Mouse (Mus musculus) v-Abl transformed pro-B cells (cell line): ENCODE data around the gene Ddit4.

Experiments used
- in situ Hi-C, 2 experiments: fragments of 400-800 bp; cut with MboI; formaldehyde crosslinking; loops; one replicate each; pipeline ENCODE4 v1.15.1; 2025; ENCODE audit not compliant: unreplicated experiment in 2 of 2

Gene Ddit4

DNA sequence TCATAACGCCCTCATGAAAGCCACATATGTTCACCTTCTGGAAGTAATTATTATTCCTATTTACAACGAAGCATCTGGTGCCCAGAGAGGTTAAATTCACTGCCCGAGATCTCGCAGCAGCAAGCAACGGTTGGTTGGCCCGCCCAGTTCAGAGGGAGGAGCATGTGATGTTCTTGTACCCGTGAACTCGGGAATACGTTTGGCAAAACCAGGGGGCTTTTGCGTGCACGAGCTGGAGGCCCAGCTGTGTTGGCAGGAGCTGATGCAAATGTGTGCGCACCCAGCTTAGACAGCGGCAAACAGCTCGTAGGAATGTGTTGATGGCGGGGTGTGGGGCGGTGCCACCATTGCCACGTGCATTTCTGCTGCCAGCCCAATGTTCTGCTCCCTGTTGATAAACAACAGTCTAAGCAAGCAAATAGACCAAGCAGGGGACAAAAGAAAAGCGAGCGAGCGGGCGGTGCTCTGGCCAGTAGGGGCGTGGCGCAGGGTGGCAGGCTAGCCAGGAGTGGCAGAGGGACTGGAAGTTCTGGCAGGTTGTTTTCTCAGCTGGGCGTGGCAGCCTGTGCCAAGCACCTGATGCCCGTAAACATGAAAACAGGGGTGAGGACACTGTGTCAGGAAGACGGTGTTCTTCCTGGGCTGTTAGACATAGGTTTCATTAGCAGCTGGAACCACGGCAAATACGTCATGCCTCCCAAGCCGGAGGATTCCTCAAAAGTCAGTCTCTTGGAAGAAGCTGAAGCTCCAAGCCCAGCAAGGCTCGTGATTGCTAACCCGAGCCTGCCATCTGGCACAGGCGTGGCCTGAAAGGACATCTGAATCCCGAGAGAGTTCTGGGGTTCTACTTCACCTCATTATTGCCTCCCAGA is 30.6 kb downstream of the Ddit4 start:
- in situ Hi-C loops = no loop called here

DNA sequence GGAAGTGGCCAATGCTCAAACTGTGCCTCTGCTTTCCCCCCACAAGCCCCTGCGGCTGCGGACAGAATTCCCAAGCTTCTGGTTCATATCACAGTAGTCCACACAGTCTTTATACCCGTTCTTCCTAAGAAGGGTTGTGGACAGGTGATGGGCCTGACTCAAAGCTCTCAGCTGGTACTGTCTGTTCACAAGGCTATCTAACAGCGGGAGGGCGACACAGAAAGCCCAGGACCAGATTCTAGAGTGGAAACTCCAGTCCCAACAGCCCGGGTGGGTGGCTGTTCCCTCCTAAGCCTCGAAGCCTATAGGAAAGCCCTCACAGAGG is 31.2 kb downstream of the Ddit4 start:
- in situ Hi-C loops = no loop called here

DNA sequence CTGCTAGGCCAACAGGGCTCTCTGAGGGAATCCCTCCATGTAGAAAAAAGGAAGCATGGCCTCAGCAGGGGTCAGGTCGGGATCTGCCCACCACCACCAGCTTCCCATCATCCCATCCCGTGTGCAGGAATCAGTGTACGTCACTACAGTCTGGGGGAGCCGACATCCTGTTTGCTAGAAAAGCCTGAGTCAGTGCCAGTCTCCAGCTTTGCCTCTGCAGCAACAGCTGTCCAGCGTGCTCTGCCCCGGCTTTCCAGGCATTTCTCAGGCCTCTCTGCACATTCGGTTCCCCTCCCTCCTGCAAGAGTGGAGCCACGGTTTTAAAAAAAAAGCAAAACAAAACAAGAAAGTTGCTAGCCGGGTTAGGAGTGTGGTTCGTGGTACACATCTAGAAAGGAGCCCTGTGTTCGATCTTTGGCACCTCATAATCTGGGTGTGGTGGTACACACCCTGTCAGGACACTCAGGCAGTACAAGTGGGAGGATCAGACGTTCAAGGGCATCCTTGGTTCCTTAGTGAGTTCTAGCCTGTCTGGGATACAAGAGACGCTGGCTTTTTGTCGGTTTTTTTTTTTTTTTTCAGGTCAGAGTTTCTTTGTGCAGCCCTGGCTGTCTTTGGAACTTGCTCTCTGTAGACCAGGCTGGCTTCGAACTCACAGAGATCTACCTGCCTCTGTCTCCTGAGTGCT is 32.0 kb downstream of the Ddit4 start:
- in situ Hi-C loops = no loop called here

DNA sequence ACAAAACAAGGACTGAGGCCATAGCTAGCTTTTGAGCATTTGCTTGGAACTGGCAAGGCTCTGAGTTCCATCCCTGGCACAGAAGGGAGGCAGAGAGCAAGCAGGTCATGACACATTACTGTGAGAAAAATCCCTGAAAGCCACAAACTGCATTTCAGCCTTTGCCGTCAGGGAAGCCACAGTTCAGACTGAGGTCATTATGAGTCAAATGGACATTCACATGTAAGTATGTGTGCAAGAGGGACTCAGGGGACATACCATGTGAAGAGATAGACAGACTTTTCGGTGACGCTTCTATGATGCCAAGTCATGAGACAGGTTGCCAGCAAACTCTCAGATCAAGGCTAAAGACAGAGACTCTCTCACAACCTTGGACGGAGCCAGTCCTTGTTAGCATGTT is 33.5 kb downstream of the Ddit4 start:
- in situ Hi-C loops = no loop called here

DNA sequence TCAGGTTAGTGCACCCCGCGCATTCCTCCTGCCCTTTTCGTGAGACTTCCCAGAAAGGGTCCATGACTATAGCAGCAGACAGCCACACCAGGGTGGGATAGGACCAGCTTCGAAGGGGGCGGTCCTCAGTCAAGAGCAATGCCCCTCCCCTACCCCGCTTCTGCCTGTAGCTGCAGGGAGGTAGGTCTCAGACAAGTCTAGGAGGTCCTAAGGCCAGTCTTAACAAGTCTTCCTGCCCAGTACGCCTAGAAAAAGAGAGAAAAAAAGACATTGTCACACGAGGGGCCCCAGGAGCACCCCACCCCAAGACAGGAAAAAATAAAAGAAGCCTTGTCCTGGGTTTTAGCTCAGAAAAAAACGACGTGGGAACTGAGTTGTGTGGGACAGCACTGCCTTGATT is 35.0 kb downstream of the Ddit4 start:
- in situ Hi-C loops = no loop called here

DNA sequence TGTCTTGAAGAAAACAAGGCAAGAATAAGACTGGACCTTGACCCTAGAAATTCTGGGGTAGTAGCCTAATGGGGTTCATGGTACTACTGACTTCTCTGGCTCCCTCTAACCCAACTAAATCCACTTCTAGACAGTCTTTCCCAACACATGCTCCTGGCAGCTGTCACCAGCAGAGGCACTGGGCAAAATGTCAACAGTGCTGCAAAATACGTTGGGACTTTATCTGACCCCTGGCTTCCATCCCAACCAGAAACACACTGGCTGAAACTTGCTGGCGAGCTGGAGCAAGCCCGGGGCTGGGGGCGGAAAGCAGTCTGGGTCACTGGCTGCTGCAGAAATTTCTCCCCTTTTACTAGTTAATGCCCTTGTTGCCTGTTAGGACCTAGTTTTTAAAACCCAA is 35.5 kb downstream of the Ddit4 start:
- in situ Hi-C loops = no loop called here

DNA sequence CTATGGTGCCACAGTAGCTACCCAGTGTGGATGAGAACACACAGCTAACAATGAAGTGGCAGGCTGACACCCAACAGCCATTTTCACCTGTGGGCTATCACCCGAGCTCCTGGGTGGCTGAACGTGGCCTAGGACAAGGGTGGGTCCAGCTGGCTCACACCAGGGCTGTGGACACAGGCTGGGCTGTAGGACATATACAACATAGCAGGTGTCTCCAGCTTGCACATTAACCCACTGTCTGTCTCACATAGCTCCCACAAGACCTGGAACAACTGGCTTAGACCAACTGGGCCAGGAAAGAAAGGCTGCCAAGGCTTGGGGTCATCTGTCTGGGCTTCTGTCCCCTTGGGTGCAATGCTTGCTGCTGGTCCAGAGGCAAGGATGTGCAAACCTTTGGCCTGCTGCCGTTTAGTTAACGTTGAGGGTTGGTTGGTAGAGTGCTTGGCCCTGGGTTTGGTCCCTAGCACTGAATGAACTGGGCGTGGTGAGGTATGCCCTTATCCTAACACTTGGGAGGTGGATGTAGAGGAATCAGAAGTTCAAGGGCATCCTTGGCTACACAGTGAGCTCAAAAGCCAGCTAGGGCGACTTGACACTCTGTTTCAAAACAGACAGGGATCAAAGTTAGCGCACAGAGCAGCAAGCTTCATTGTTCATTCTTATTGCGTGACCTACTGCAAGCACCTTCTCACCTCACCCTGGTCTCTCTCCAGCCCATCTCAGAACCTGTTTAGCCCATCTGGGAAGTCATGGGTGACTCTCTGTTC is 36.3 kb downstream of the Ddit4 start:
- in situ Hi-C loops = no loop called here

DNA sequence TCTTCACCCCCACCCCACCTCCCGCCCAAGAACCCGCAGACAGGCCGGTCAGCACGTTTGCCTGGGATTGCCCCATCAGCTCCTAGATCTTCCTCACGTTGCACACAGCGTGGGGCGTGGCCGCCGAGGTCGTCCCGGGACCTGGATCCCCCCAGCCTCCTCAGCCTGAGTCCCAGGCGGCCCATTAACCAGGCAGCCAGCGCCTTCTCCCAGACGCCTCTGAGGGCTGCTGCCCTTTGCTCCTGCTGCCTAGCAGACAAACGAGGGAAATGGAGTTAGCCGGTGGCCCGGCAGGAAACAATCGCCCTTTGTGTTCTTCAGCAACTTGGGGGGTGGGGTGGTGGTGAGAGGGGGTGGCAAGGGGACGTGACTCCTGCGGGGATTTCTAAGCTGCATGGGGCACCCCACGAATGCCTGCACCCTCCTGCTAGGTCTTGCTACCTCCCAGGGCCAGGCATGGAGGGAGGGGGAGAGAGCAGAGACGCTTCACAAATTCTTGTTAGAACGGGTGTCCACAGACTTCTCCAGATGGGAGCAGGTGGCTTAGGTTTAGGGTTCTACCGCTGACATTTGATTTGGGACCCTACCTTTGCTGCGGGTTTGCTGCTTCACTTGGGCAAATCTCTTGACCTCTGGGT is 40.0 kb downstream of the Ddit4 start:
- in situ Hi-C loops = no loop called here

DNA sequence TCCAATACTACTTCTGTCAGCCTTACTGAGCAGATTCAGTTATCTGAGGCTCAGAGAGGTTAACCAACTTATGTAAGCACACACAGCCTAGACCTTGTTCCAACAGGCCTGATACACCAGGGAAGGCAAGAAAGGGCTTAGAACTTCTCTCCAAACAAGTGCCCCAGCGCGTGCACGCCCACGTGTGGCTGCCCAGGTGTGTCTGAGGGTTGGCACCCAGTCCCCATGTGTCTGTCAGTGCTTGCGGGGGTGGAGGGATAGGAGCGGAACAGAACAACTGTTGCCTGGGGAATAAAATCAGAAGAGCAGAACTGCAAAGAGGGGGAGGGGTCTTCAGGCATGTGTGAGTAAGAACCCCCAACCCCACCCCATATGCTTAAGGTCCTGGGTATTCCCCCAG is 40.5 kb downstream of the Ddit4 start:
- in situ Hi-C loops = no loop called here

DNA sequence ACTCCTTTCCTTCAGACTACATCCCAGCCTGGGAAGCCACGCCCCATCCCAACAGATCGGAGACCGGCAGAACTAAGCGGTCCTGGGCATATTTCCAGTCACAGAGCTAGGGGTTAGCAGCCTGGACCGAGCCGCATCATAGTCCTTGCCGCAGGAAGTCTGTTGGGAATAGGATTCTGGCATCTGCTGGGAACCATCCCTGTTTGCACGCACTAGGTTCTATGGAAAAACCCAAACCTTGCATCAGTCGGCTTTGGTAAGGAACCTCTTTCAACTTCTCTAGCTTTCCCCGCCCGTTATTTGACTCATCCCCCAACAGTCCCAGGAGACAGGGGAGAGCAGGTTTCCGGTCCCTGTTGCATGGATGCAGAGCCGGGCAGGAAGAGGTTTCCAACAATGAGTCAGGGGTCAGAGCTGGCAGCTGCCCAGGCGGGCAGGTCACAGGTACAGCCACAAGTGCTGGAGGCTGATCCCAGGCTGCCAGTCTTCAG is 42.2 kb downstream of the Ddit4 start:
- in situ Hi-C loops = no loop called here

DNA sequence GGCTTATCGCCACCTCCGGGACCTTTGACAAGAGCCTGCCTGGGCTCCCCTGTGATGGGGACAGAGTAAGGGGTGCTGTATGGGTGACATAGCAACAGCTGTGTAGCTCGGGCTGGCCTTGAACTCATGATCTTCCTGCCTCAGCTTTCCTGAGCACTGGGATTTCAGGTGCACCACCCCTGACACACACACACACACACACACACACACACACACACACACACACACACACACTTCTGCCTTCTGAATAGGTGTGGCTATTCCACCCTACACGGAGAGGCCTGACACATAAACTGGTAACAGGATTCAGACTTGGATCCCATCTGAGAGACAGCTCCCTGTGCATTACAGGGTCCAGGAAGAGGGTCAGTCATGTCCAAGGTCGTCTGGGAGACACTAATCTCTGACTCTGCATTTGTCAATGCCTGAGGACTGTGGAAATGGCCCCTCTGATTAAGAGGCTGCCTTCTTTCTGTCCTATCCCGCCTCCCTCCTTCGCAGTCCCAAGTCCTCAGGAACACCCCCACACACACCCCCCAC is 42.8 kb downstream of the Ddit4 start:
- in situ Hi-C loops = no loop called here

DNA sequence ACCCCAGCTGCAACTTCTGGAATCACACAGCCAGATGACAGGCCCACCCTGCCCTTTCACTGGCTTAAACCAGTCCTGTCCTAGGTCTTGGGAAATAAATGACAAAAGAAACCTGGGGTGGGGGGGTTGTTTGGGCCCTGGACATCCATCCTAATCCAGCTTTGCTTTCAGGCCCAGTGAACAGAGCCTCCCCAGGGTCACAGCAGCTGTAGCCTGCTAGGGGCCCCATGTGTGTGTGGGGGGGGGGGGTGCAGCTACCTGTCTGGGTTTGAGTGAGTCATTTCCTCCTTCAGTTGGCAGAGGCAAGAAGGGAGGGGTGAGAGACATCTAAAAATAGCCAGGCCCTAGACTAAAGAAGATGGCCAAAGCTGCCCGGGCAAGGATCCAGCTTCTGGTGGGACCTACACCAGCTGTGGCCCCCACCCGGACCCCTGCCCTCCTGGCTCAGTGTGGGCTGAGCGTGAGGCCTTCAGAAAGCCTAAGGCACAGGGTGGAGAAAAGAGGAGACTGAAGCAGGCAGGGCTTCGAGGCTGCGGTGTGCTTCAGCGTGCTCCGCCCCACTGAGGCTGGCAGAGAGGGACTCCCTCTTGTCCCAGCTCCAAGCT is 43.8 kb downstream of the Ddit4 start:
- in situ Hi-C loops = no loop called here

DNA sequence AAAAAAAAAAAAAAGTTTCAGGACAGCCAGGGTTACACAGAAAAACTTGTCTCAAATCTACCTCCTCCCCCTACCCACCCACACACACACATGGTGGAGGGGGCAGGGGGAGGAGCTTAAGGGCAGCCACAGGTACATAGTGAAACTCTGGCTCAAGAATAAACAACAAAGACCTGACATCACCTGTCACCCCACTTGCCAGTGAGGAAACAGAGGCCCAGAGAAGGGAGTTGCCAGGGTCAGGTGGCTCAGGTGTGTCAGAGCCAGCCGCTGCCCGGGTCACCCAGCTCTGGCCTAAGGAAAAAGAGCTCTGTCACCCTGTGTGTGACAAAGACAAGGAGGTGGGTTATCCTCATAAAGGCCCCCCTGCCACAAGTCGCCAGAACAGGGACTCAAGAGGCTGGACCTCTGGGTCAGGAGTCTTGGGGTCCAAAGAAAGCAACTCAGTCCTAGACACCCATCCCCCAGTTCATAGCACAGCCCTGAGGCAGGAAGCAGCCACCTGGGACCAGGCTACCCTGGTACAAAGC is 44.5 kb downstream of the Ddit4 start:
- in situ Hi-C loops = no loop called here

DNA sequence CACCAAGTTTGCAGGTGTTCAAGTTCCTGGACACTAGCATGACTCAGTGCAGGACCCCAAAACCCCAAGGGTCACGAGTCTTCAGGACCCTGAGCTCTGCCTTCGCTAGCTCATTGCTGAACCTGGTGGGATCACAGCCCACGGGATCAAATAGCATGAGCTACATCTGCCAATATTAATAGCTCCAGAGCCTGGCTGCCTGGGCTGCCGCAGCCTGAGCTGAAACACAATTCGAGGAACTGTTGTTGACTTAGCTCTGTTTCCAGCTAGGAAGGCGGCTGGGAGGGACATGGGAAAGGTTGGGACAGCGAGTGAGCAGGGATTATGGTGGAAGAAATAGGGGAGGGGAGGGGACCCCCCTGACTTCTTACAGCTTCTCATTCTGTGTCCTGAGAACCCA is 48.5 kb downstream of the Ddit4 start:
- in situ Hi-C loops = no loop called here

DNA sequence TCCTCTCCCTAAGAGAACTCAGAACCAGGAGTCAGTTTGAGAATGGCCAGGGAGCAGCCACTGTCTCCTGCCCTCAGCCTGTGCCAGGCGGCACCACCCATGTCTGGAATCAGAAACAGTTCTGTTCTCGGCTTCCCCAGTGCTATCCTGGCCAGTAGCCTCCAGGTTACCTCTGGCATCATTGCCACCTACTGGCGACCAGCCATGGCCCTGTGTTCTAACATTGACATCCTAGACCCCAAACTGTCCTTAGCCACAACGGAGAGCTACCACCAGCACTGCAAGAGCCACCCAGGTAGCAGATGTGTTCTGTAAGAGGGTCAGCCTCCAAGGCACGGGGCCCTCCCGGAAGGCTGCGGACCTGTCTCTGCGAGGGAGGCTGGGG is 49.0 kb downstream of the Ddit4 start:
- in situ Hi-C loops = no loop called here

DNA sequence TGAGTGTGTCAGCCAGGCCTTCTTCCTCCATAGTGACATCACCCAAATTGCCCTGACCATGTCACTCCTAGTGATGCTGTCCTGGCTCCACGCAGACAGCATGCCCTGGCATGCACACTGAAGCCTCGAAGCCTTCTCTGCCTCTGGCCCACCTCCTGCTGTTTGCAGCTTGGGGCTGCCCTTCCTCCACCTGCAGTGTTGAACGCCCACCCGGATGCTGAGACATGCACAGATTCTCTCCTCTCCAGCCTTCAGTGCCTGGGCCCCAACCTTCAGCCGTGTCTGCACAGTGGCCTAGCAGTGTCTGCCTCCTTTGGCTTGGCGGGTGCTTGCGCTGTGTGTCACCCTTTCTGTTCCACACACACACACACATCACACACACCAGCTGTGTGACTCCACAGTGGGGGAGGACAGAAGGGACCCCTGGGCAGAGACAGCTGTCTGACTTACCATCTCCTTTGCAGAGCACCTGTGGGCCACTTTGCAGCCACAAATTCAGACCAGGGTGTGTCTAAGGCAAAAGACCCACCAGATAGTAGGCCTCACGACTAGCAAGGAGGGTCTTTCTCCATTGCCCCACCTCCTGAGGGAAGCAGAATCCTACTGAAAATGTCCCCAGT is 49.5 kb downstream of the Ddit4 start:
- in situ Hi-C loops = no loop called here

DNA sequence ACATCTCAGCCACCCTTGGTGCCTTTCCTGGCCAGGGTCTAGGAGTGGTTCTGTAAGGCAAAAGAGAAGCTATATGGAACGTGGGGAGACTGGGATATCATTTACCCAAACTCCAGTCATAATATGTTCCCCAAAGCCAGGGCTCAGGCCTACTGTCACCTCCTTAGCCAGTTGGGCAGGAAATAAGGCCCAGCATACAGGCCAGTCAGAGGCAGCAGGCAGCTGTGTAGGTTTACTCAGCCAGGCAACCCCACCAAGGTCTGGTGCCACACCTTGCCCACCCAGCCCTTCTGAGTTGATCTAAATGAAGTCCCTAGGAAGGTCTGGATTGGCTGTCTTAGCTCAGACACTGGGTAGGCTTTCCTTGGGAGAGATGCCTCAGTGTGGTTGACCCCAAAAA is 50.2 kb downstream of the Ddit4 start:
- in situ Hi-C loops = no loop called here

DNA sequence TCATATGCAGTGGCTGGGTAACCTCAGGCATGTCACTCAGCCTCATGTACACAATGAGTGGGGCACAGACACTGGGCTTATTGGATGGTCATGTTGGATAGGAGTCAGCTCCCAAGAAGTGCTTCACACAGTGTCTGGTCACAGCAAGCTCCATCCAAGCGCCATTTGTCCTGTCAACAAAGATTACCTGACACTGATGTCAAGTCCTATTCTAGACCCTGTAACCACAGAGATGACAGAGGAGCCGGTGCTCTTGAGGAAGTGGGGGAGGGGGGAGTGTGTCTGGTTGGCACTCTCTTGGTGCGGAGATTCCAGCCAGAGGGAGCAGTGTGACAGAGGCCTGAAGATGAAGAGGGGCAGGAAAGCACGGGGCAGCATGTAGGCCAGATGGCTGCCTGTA is 50.7 kb downstream of the Ddit4 start:
- in situ Hi-C loops = no loop called here

DNA sequence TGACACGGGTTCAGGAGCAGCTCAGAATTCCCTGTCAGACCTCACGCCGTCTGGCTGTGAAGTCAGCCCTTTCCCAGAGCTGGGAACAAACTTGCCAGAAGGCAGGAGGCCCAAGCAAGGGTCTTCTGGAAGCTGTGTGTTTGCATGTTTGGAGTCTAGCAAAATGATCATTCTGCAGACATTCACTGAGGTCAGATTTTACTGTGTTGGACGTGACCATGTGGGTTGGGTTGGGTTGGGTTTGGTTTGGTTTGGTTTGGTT is 51.5 kb downstream of the Ddit4 start:
- in situ Hi-C loops = no loop called here
